Mouse (Mus musculus) heart, adult 2 months (tissue): ENCODE measurements around the gene Prkcd.

Source experiments
- CTCF ChIP-seq: fragments of 200-600 bp; IDR thresholded peaks from 2 replicates; pipeline ENCODE4 v1.8.1; 2022; ENCODE audit warnings: antibody characterized with exemption, mild to moderate bottlenecking, moderate library complexity
- EP300 ChIP-seq: fragments of 200-500 bp; IDR thresholded peaks from 2 replicates; pipeline ENCODE4 v1.6.1; 2011; ENCODE audit warnings: low read depth, low read length, control low read depth; ENCODE audit not compliant: insufficient read depth
- POLR2A ChIP-seq: fragments of 200-500 bp; IDR thresholded peaks from 2 replicates; pipeline ENCODE4 v1.6.1; 2011; ENCODE audit warnings: mild to moderate bottlenecking, low read depth, low read length, control low read depth; ENCODE audit not compliant: insufficient read depth

DNA sequence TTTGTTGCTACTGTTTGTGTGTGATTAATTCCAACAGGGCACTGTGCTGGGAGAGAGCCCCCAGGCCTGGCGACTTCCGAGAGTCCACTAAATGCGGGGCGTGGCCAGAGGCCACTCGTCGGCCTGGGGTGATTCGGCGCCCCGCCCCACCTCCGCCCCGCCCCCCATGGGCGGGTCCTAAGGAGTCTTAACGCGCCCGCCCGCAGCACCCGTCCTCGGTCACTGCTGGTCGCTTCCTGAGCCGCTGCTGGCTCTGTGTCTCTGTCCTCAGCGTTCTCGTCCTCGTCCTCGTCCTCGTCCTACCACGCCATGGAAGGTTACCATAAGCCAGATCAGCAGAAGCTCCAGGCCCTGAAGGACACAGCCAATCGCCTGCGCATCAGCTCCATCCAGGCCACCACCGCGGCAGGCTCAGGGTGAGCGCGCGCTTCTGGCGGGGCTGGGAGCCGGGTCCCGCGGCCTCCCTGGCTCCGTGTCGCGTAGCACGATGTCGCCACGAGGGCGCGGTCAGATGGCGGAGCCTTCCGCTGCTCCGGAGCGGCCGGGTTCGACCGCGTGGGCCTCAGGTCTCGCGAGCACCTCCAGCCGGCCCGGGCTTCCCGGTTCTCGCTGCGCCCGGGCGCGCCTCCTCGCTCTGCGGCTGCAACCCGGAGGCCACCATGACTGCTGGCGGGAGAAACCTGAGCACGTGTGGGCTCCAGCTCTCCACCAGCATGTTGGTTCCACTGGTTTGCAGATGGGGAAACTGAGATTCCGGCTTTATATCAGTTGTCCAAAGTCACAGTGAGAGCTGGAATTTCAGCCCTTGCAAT lies 76.8 kb downstream of the Prkcd start:
- TF ChIP-seq EP300 (0 out of 2 replicates have a peak, but pooled peaks have one; percentile 4), CTCF (no peak), POLR2A (peak; percentile 97)
